In the genomic region with DNA sequence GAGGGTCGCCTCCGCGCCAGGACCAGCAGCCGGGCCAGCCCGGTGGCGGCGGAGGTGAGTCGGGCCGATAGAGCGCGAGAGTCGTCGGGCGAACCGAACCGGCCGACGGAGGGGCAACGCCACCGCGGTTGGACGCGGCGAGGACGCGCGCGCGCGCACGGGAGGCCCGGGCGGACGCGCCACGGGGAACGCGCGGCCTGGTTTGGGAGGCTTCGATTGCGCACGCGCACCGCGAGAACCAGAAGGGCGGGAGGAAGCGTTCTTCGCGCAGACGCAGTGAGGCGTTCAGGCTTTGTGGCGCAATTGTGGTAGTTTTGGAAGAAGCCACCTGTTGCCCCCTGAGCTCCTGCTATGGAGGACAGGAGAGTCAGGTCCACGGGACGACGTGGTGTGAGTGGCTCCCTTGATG, we compare ENCODE assay signal across 8 mouse cellular contexts. TPM values are rescaled to one million over a fixed set of nuclear protein-coding genes. Genes with fewer than 3 reads are reported as not detected.
DNase-seq lines count a peak whose midpoint lies in the region; ATAC-seq lines count a peak whose summit lies in the region.

No protein-coding gene starts in this region.

- peaks cover 5% of the 10 kb centered on the region for H3K36me3 ChIP-seq in hindbrain, embryonic 11.5 days (ENCODE audit: control insufficient read depth, insufficient read depth, low read length)

- 0 out of 2 replicates have a peak, but pooled peaks cover 4% of the 10 kb centered on the region for H3K4me1 ChIP-seq in hindbrain, embryonic 11.5 days (replicated peaks; ENCODE audit: control insufficient read depth, insufficient read depth, low read length)

- WGBS in hindbrain, embryonic 11.5 days, result under 1% methylated on average over 52 of the region's 55 CpGs

- H3K9ac ChIP-seq in hindbrain, embryonic 11.5 days (ENCODE audit: low read depth, low read length), result peak overlapping the region; percentile 90

- peak overlapping the region; percentile 76 for H3K4me3 ChIP-seq in hindbrain, embryonic 11.5 days (ENCODE audit: low read depth, low read length)

- no peak for ATAC-seq in hindbrain, embryonic 11.5 days (ENCODE audit: low FRiP score)

- peak overlapping the region; percentile 66 for H3K4me2 ChIP-seq in hindbrain, embryonic 11.5 days (replicated peaks; ENCODE audit: low read depth, low read length)

- no peaks in the 10 kb centered on the region for H3K27me3 ChIP-seq in hindbrain, embryonic 11.5 days (ENCODE audit: control insufficient read depth, insufficient read depth, low read length)

- peak overlapping the region; percentile 96 for H3K27ac ChIP-seq in hindbrain, embryonic 11.5 days (ENCODE audit: low read depth, low read length)

- H3K9me3 ChIP-seq in hindbrain, embryonic 11.5 days (ENCODE audit: control insufficient read depth, low read length), result no peaks in the 10 kb centered on the region

- DNase-seq in MN1 (ENCODE audit: low spot score), result peak; percentile 83
- DNase-seq in cerebellum, adult 9-10 months, result peak; percentile 93
- peak; percentile 82 to 94 for DNase-seq in frontal cortex, adult 2 months (ENCODE audit: extremely low spot score in 1 of 2, low spot score in 1 of 2)
- DNase-seq in hindbrain, embryonic 11.5 days (ENCODE audit: low spot score), result peak; percentile 93
- peak; percentile 92 to 93 for DNase-seq in layer of hippocampus, postnatal 14 days (ENCODE audit: low spot score in 2 of 2)
- DNase-seq in lung, postnatal 10 days, result peak; percentile 95
- DNase-seq in ovary, postnatal 14 days (ENCODE audit: low spot score), result peak; percentile 88
- DNase-seq in thymus, postnatal 10 days (ENCODE audit: low spot score in 2 of 2), result peak; percentile 88 to 93

RNA-seq across cellular contexts. Expression of a gene that starts 0.8 kb away (rescaled TPM):
- 179 and 186 TPM in 2 replicates for polyA plus RNA-seq in frontal cortex, adult 2 months (2012; rRNA removed)
- polyA plus RNA-seq in hindbrain, embryonic 11.5 days (2014; fragmentation: Nextera tagmentation; extraction: Ambion mirVana), result 156 and 178 TPM in 2 replicates
- 100 to 1,000 TPM; 182 to 189 TPM for total RNA-seq in layer of hippocampus, postnatal 14 days (2021)

RNA-seq across cellular contexts. Expression of a gene that starts 19.9 kb away (rescaled TPM):
- 39.0 and 54.8 TPM in 2 replicates for polyA plus RNA-seq in frontal cortex, adult 2 months (2012; rRNA removed)
- 1.6 and 2.1 TPM in 2 replicates for polyA plus RNA-seq in hindbrain, embryonic 11.5 days (2014; fragmentation: Nextera tagmentation; extraction: Ambion mirVana)
- 10 to 100 TPM; 28.0 to 37.5 TPM for total RNA-seq in layer of hippocampus, postnatal 14 days (2021)

RNA-seq across cellular contexts. Expression of a gene that starts 23.4 kb away (rescaled TPM):
- 193 and 205 TPM in 2 replicates for polyA plus RNA-seq in frontal cortex, adult 2 months (2012; rRNA removed)
- polyA plus RNA-seq in hindbrain, embryonic 11.5 days (2014; fragmentation: Nextera tagmentation; extraction: Ambion mirVana), result 6.7 and 8.5 TPM in 2 replicates
- 10 to 100 TPM; 82.6 to 85.8 TPM for total RNA-seq in layer of hippocampus, postnatal 14 days (2021)

RNA-seq across cellular contexts. Expression of a gene that starts 29.5 kb away (rescaled TPM):
- 67.6 and 68.4 TPM in 2 replicates for polyA plus RNA-seq in frontal cortex, adult 2 months (2012; rRNA removed)
- polyA plus RNA-seq in hindbrain, embryonic 11.5 days (2014; fragmentation: Nextera tagmentation; extraction: Ambion mirVana), result 43.0 and 51.3 TPM in 2 replicates
- total RNA-seq in layer of hippocampus, postnatal 14 days (2021), result 10 to 100 TPM; 66.4 to 68.2 TPM

RNA-seq across cellular contexts. Expression of a gene that starts 34.8 kb away (rescaled TPM):
- 70.0 and 74.0 TPM in 2 replicates for polyA plus RNA-seq in frontal cortex, adult 2 months (2012; rRNA removed)
- 16.0 and 18.0 TPM in 2 replicates for polyA plus RNA-seq in hindbrain, embryonic 11.5 days (2014; fragmentation: Nextera tagmentation; extraction: Ambion mirVana)
- 10 to 100 TPM; 40.2 to 44.9 TPM for total RNA-seq in layer of hippocampus, postnatal 14 days (2021)

Comparison
In these comparisons a context has a peak if more than half of its experiments do, and no peak if none do; other contexts are left out.
1. RNA of a gene that starts 19.9 kb away (polyA plus RNA-seq): 39.0 to 54.8 TPM in frontal cortex, adult 2 months; 1.6 to 2.1 TPM in hindbrain, embryonic 11.5 days; every median in the first group is over 10 times any median in the second.
2. RNA of a gene that starts 23.4 kb away (polyA plus RNA-seq): 193 to 205 TPM in frontal cortex, adult 2 months; 6.7 to 8.5 TPM in hindbrain, embryonic 11.5 days; every median in the first group is over 10 times any median in the second.
3. Peak in every context shown above with its lines, with median percentiles within 50 percentile points of each other: DNase-seq.